Mouse (Mus musculus): ENCODE results near the gene Polr2l.

GRCm38 (mm10) chr7:141485186-141485585, 10.3 kb upstream of the Polr2l start:
- TF ChIP-seq CTCF (conservative IDR thresholded peaks at IDR 0.05; ENCODE audit: low read length), result no peak
- TF ChIP-seq NANOG (IDR thresholded peaks at IDR 0.05; ENCODE audit: borderline replicate concordance, low read length), result no peak
- TF ChIP-seq POU5F1 (IDR thresholded peaks at IDR 0.05; ENCODE audit: borderline replicate concordance, low read length), result no peak
